Mouse (Mus musculus): ENCODE measurements at regions not wholly inside any gene's neighbourhood (a gene's known extent, or its start where the extent isn't known, plus 50 kb on each side); places are given as distances from the start of the nearest gene placed in this dataset.

GRCm38 (mm10) chr8:115420131-115420530 is 287.5 kb downstream of the Maf start:
- Histone ChIP-seq H3K4me1 (replicated peaks; ENCODE audit: insufficient read depth, low read length) (no peaks in the 10 kb centered on the region), H3K36me3 (ENCODE audit: insufficient read depth, low read length) (no peaks in the 10 kb centered on the region), H3K4me2 (ENCODE audit: low read length) (no peak overlapping the region), H3K9me3 (replicated peaks; ENCODE audit: low read length) (no peaks in the 10 kb centered on the region), H3K4me3 (replicated peaks; ENCODE audit: low read depth, low read length) (no peak overlapping the region), H3K9ac (ENCODE audit: low read depth, low read length) (no peak overlapping the region), H3K27me3 (ENCODE audit: insufficient read depth, low read length) (no peaks in the 10 kb centered on the region), H3K27ac (no peak overlapping the region)
- no peak for DNase-seq (ENCODE audit: low spot score)
- 51% methylated on average over 6 of the region's 6 CpGs for WGBS
- no peak for TF ChIP-seq CTCF (IDR thresholded peaks at IDR 0.05; ENCODE audit: low read depth)
- ATAC-seq (replicated peaks; ENCODE audit: low FRiP score, low read depth) = no peak

DNA sequence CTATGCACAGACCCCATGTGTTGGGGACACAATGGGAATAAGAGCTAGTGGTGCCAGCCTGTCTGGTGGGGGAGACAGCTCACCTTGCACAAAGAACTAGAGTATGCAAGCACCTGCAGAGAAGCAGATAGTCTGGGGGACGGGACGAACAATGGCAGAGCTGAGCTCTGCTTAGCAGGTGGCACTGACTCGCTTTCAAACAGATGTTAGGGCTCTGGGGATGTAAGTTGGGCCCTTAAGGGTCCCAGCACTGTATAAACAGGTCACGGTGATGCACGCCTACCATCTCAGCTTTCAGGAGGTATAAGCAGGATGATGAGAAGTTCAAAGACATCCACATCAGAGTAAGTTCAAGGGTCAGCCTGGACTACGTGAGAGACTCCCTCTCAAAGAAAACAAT is 289.5 kb downstream of the Maf start:
- H3K27me3 ChIP-seq (ENCODE audit: insufficient read depth, low read length) = no peaks in the 10 kb centered on the region
- no peak for TF ChIP-seq CTCF (IDR thresholded peaks at IDR 0.05; ENCODE audit: low read depth)
- H3K36me3 ChIP-seq (ENCODE audit: insufficient read depth, low read length) = no peaks in the 10 kb centered on the region
- DNase-seq (ENCODE audit: low spot score) = no peak
- H3K4me2 ChIP-seq (ENCODE audit: low read length) = no peak overlapping the region
- no peaks in the 10 kb centered on the region for H3K4me1 ChIP-seq (replicated peaks; ENCODE audit: insufficient read depth, low read length)
- no peak for ATAC-seq (replicated peaks; ENCODE audit: low FRiP score, low read depth)
- 59% methylated on average over 6 of the region's 6 CpGs for WGBS
- H3K9ac ChIP-seq (ENCODE audit: low read depth, low read length) = no peak overlapping the region
- no peak overlapping the region for H3K4me3 ChIP-seq (replicated peaks; ENCODE audit: low read depth, low read length)
- H3K27ac ChIP-seq = no peak overlapping the region
- no peaks in the 10 kb centered on the region for H3K9me3 ChIP-seq (replicated peaks; ENCODE audit: low read length)

- Histone ChIP-seq H3K9me3 (replicated peaks; ENCODE audit: low read length) (no peaks in the 10 kb centered on the region), H3K36me3 (ENCODE audit: insufficient read depth, low read length) (no peaks in the 10 kb centered on the region), H3K9ac (ENCODE audit: low read depth, low read length) (no peak overlapping the region), H3K4me1 (replicated peaks; ENCODE audit: insufficient read depth, low read length) (no peaks in the 10 kb centered on the region), H3K4me3 (replicated peaks; ENCODE audit: low read depth, low read length) (no peak overlapping the region), H3K4me2 (ENCODE audit: low read length) (no peak overlapping the region), H3K27ac (no peak overlapping the region), H3K27me3 (ENCODE audit: insufficient read depth, low read length) (no peaks in the 10 kb centered on the region)
- peak; percentile 77 for DNase-seq (ENCODE audit: low spot score)
- TF ChIP-seq CTCF (IDR thresholded peaks at IDR 0.05; ENCODE audit: low read depth) = no peak
- ATAC-seq (replicated peaks; ENCODE audit: low FRiP score, low read depth) = peak; percentile 75
- WGBS = 12% methylated on average over 7 of the region's 7 CpGs
Observed at GRCm38 (mm10) chr8:115414061-115414473, 293.5 kb downstream of the Maf start.

DNA sequence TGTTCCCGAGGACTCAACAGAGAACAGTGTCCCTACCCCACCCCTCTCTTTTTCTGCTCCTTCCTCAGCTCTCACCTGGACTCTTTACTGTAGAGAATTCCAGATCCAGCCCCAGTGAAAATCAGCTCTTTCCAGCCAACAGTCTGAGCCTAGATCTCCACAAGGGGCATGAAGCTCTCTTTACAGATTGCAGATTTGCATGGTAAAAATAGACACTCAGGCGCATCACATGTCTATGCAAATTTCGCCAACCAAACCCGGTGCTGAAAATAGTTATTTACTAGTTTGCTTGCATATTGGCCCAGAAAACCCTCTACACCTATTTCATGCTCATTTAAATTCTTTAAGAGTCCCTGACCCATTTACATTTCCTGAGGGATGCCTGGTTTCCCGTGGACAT is 295.8 kb downstream of the Maf start:
- 83% methylated on average over 5 of the region's 5 CpGs for WGBS

GRCm38 (mm10) chr8:115411061-115411460 is 296.5 kb downstream of the Maf start:
- 95% methylated on average over 4 of the region's 4 CpGs for WGBS
- H3K36me3 ChIP-seq (ENCODE audit: insufficient read depth, low read length) = no peaks in the 10 kb centered on the region
- DNase-seq (ENCODE audit: low spot score) (no peak), ATAC-seq (replicated peaks; ENCODE audit: low FRiP score, low read depth) (no peak)
- no peak for TF ChIP-seq CTCF (IDR thresholded peaks at IDR 0.05; ENCODE audit: low read depth)
- H3K27ac ChIP-seq = no peak overlapping the region
- H3K4me3 ChIP-seq (replicated peaks; ENCODE audit: low read depth, low read length) = no peak overlapping the region
- H3K4me2 ChIP-seq (ENCODE audit: low read length) = no peak overlapping the region
- no peaks in the 10 kb centered on the region for H3K27me3 ChIP-seq (ENCODE audit: insufficient read depth, low read length)
- H3K9ac ChIP-seq (ENCODE audit: low read depth, low read length) = no peak overlapping the region
- no peaks in the 10 kb centered on the region for H3K4me1 ChIP-seq (replicated peaks; ENCODE audit: insufficient read depth, low read length)
- 0 out of 2 replicates have a peak, but pooled peaks cover 3% of the 10 kb centered on the region for H3K9me3 ChIP-seq (replicated peaks; ENCODE audit: low read length)

More for the DNA sequence above, 295.8 kb downstream of the Maf start:
- Histone ChIP-seq H3K4me2 (ENCODE audit: low read length) (no peak overlapping the region), H3K9ac (ENCODE audit: low read depth, low read length) (no peak overlapping the region), H3K27ac (no peak overlapping the region), H3K36me3 (ENCODE audit: insufficient read depth, low read length) (no peaks in the 10 kb centered on the region), H3K27me3 (ENCODE audit: insufficient read depth, low read length) (no peaks in the 10 kb centered on the region), H3K4me1 (replicated peaks; ENCODE audit: insufficient read depth, low read length) (no peaks in the 10 kb centered on the region), H3K4me3 (replicated peaks; ENCODE audit: low read depth, low read length) (no peak overlapping the region), H3K9me3 (replicated peaks; ENCODE audit: low read length) (0 out of 2 replicates have a peak, but pooled peaks cover 3% of the 10 kb centered on the region)
- DNase-seq (ENCODE audit: low spot score) (no peak), ATAC-seq (replicated peaks; ENCODE audit: low FRiP score, low read depth) (no peak)
- no peak for TF ChIP-seq CTCF (IDR thresholded peaks at IDR 0.05; ENCODE audit: low read depth)

DNA sequence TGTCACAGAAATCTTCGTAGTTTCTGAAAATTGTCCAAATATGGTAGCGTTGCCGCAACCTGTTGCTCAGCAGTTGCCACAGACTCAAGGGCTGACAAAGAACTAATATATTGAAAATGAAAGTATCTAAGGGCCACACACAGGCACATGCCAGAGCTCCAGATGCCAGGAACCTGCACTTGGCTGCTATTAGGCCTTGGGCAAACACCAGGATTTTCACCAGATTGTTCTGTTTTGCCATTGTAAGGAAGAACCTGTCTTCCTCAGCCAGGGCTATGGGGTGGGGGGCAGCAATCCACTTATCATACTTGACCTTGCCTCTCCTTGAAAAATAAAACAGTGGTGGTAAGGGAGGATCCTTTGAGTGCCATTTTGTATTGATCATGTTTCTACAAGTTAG is 297.4 kb downstream of the Maf start:
- DNase-seq (ENCODE audit: low spot score) = no peak
- 98% methylated on average over 3 of the region's 3 CpGs for WGBS
- Histone ChIP-seq H3K9ac (ENCODE audit: low read depth, low read length) (no peak overlapping the region), H3K4me1 (replicated peaks; ENCODE audit: insufficient read depth, low read length) (no peaks in the 10 kb centered on the region), H3K27me3 (ENCODE audit: insufficient read depth, low read length) (no peaks in the 10 kb centered on the region), H3K4me2 (ENCODE audit: low read length) (no peak overlapping the region), H3K9me3 (replicated peaks; ENCODE audit: low read length) (0 out of 2 replicates have a peak, but pooled peaks cover 3% of the 10 kb centered on the region), H3K4me3 (replicated peaks; ENCODE audit: low read depth, low read length) (no peak overlapping the region), H3K36me3 (ENCODE audit: insufficient read depth, low read length) (no peaks in the 10 kb centered on the region), H3K27ac (no peak overlapping the region)
- no peak for ATAC-seq (replicated peaks; ENCODE audit: low FRiP score, low read depth)
- no peak for TF ChIP-seq CTCF (IDR thresholded peaks at IDR 0.05; ENCODE audit: low read depth)

DNA sequence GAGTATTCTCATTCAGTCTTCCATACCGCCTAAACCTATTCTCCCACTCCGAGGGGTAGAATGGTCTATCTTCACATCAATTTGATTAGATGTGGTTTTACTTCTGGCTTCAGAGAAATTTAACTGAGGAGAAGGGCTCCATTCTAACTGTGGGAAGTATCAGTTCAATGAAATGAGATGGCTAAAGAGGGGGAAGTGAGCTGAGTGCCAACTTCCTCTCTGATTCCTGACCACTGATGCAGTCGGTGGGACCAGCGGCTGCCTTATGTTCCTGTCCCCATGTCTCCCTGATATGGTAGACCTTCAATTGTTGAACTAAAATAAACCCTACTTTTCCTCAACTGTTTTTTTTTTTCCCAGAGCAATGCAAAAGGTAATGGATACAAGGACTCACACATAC is 300.1 kb downstream of the Maf start:
- Histone ChIP-seq H3K9ac (ENCODE audit: low read depth, low read length) (no peak overlapping the region), H3K4me2 (ENCODE audit: low read length) (no peak overlapping the region), H3K36me3 (ENCODE audit: insufficient read depth, low read length) (no peaks in the 10 kb centered on the region), H3K9me3 (replicated peaks; ENCODE audit: low read length) (0 out of 2 replicates have a peak, but pooled peaks cover 3% of the 10 kb centered on the region), H3K4me1 (replicated peaks; ENCODE audit: insufficient read depth, low read length) (no peaks in the 10 kb centered on the region), H3K4me3 (replicated peaks; ENCODE audit: low read depth, low read length) (no peak overlapping the region), H3K27me3 (ENCODE audit: insufficient read depth, low read length) (no peaks in the 10 kb centered on the region), H3K27ac (no peak overlapping the region)
- TF ChIP-seq CTCF (IDR thresholded peaks at IDR 0.05; ENCODE audit: low read depth) = no peak
- WGBS = 90% methylated on average over 4 of the region's 4 CpGs
- ATAC-seq (replicated peaks; ENCODE audit: low FRiP score, low read depth) (no peak), DNase-seq (ENCODE audit: low spot score) (no peak)
